Mouse (Mus musculus): Measurements from ENCODE around the gene 9130023H24Rik. TPM values are rescaled to one million over a fixed set of nuclear protein-coding genes. Genes with fewer than 3 reads are reported as not detected.

The 9130023H24Rik gene
- total and polyA plus RNA-seq, 3 experiments, result 1.4 to 8.7 (median 5.1) TPM

DNA sequence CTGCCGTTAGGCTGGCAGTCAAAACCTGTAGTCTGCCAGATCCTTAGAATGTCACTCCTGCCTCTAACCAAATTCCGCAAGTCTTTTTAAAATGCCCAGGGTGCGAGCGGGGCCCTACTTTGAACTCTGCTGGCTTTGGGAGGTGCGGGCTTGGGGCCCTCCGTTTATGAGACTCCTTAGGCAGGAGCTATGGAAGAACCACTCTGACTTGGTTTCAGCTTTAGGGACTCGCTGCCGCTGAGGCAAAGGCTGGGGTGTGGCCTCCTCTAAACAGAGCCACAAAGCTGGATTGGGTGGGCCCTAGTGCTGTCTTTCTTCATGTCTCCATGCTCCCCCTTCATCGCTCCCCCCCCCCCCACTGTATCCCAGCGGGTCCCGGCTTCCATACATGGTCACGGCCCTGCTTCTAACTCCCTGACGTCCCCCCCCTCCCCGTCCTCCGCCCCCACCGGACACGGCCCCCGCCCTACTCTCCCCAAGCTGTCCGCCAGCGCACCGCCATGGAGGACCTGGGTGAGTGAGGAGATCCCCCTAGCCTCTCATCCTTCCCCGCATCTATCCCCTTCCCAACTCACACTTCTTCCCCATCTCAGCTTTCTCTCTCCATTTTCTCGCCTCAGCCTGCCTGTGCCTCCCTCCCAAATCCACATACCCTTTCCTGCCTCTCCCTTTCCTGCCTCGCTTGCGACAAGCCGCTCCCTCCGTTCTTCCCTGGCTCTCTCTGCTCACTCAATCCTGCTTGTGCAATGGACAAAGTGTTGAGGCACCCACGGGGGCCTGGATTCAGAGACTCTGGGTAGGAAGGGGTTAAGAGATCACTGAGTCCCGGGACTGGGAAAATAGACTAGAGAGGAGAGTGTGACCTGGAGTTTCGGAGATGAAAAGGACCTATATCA, 8.9 kb upstream of the 9130023H24Rik start, which contains the start of gene Tgfb1i1:
Tgfb1i1 (plus strand) TSS at position 317 of the 896 bp plus-strand sequence.
- peak; percentile 58 for DNase-seq

DNA sequence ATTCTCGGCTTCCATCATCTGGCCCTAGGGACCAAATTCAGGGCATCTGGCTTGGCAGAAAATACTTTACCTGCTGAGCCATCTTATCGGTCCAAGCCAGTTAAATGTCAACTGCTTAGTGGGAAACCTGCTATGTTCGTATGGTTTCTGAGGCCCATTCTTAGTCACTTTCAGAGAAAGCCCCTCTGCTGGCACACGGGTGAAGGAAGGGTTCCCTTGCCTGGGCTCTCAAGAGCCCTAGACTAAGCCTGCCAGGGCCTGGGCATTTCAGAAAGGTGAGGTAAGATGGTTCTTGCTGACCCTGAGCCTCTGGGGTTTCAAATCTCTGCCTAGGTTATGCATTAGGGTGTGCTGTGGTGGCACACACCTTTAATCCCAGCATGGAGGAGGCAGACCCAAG, 7.7 kb upstream of the 9130023H24Rik start:
- no peak for DNase-seq

DNA sequence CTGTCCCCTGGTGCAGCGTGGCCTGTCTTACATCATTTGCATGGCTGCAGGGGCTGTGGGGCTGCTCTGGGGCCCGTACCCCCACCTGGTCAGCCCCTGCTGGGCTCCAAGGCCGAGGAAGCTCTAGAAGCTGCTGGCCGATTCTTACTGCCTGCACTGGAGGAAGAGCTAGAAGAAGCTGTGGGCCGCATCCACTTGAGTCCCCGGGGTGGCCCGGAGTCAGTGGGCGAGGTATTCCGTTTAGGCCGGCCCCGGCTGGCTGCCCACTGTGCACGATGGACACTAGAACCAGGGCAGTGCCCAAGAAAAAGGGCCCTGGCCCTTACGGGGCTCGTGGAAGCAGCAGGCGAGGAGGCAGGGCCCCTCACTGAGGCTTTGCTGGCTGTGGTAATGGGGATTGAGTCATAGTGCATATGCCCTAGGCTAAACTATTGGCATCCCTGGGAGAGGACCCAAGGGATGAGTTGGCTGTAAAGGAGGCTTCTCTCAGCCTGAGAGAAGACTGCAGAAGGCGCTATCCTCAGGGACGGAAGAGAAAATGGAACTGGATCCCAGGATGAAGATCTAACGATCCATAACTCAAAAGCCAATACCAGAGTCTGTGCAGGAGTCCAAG, 6.7 kb upstream of the 9130023H24Rik start:
- DNase-seq, result no peak

DNA sequence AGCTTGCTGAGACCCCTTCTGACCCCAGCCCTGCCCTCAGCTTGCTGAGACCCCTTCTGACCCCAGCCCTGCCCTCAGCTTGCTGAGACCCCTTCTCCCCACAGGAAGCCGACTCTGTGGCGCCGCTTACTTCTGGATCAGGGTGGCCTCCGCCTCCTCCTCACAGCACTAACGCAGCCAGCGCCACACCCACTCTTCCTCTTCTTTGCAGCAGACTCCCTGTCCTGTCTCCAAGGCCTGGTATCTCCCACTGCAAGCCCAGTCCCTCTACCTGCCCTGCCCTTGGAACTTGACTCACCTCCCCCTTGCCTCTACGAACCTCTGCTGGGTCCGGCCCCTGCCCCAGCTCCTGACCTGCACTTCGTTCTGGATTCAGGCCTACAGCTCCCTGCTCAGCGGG, 6.1 kb upstream of the 9130023H24Rik start:
- DNase-seq, result no peak

DNA sequence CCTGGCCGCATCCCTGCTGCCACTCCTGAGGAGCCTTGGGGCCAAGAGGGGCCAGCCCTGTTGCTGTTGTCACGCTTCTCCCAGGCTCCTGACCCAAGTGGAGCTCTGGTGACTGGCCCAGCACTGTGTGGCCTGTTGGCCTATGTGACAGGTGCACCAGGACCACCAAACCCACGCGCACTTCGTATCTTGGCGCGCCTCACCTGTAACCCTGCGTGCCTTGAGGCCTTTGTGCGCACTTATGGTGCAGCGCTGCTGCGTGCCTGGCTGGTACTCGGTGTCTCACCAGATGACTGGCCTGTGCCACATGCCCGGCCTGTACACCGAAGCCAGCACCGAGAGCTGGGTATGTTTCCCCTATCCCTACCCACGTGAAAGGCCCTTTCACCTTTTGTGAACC, 4.5 kb upstream of the 9130023H24Rik start:
- DNase-seq, result no peak

DNA sequence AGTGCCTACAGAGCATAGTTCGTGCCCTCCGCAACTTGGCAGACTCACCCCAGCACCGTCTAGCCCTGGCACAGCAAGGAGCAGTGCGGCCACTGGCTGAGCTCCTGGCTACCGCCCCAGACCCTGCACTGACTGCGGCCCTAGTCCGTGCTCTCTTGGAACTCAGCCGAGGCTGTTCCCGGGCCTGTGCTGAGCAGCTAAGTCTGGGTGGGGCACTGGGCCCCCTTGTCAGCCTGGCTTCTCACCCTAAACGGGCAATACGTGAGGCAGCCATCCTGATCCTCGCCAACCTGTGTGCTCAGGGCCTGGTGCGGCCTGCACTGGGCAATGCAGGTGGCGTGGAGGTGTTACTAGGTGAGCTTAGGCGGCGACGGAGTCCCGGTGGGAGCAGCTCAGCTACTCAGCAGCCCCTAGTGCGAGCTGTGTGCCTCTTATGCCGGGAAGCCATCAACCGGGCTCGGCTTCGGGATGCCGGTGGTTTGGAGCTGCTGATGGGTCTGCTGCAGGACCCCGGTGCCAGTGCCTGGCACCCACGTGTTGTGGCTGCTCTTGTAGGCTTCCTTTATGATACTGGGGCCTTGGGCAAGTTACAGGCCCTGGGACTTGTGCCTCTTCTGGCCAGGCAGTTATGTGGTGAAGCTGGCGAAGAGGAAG, 2.4 kb upstream of the 9130023H24Rik start:
- no peak for DNase-seq

DNA sequence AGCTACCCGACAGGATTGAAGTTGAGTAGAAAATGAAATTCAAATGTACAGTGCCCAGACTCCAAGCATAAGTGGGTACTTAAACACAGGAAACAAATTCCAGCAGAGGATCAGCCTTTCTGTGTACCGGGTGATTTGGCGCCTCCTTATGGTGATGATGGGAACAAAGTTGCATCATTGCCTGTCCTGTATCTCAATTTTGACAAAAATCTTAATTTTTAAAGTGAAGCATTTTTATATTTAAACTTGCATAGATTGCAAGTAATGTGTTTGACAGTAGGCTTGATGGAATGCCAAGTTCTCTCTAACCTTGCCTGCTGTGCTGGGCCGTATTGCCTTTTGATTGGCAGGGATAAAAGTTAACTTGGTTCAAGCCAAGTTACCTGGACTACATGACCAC, 1.2 kb upstream of the 9130023H24Rik start:
- no peak for DNase-seq

DNA sequence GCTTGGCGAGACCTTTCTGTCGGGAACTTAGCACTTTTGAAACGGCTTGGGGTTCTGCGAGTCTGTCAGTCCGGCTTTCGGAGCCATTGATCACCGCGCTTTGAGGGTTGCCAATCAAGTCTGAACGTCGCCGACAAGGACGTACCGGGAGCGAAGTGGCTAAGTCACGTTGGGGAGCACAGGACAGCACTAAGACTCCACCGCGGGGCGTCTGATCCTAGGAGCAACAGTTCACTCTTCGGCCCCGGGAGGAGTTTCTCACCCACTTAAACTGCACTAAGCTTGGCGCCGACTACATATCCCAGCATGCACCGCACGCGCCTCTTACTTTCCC, 271 bp downstream of the 9130023H24Rik start:
- no peak for DNase-seq

DNA sequence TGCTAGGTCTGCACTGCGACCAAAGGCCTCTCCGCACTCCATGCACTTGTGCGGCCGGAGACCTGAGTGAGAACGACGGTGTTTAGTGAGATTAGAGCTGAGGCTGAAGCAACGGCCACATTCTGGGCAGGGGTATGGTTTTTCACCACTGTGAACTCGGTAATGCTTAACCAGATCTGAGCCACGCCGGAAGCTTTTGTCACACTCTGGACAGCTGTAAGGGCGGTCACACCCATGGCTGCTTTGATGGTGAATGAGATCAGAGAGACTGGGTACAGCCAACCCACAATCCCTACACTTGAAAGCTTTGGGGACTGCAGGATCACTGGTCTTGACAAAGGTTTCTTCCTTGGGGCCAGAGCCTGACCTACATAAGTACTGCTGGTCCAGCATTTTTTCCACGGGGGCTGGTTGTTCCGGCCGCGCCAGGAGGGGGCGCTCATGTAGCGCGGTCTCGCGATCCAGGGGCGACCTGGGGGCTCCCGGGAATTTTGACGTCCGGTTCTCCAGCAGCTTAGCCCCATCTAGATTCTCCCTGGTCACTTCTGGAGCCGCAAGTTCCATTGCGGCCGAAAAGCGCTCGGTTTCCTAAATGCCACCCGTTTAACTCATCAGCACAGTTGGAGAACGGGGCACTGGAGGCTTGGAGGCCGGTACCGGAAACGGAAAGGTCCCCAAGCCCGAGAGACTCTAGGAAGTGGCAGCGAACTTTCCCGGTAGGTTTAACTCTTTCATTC, 807 bp downstream of the 9130023H24Rik start, which contains the start of gene Armc5:
Armc5 (plus strand) TSS at position 487 of the 737 bp plus-strand sequence.
- DNase-seq, result peak; percentile 90

DNA sequence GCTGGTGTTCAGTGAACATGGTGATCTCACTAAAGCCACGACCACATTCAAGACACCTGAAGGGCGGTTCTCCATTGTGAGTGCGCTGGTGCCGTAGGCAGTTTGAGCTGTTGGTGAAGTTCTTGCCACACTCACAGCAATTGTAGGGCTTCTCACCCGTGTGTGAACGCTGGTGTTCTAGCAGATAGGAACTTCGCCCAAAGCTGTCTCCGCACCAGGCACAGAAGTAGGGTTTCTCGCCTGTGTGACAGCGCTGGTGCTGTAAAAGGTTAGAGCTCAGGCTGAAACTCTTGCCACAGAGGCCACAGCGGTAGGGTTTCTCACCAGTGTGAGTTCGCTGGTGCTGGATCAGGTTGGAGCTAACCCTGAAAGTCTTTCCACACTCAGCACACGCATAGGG, 1.4 kb downstream of the 9130023H24Rik start:
- DNase-seq, result no peak

DNA sequence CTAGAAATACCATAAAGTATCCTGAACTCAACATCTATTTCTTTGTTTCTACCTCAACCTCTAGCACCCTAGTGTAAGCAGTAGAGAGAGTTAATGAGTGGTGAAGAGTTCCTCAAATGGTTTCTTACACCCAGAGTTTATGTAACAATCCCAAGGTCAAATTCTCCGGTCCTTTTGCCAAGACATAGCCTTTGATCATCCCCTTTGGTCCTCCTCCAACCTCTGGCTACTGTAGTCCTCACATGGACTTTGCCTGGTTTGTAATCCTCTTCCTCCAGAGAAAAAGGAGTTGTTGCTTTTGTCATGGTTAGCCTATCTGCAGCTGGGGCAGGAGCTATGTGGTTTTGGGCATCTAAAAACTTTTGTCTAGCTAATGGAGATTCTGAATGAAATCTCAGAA, 2.4 kb downstream of the 9130023H24Rik start:
- peak; percentile 40 for DNase-seq

DNA sequence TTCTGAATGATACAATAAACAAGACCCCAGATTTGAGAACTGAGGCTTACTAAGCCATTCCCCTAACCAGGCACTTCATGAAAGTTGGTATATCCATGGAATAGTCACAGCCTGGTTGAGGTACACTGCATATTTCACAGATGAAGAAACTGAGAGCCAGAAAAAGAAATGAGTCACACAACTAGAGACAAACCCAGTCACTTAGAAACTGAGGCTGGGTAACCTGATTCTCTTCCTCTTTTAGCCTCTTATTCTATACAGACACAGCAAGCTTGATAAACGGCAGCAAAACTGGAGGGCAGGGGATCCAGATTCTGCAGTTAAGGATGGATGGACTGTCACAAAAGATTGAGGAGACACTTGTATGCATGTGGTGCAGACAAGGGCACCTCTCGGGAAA, 3.0 kb downstream of the 9130023H24Rik start:
- no peak for DNase-seq

DNA sequence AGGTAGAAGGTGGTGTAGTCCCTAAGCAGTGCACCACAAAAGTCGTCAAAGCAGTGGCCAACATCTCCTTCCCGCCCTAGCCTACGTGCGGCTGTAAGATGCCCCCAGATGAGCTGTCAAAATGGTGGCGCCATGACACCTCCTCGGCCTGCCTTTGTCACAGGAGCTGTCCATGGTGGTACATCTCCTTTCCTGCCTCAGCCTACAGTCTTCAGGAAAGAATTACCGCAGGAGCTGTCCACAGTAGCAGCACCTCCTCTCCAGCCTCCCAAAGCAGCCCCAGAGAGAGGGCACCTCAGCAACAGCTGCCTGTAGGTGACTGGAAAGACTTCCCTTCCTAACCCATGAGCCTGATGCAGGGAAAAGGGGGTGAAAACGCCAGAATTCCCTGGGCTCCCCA, 6.1 kb downstream of the 9130023H24Rik start:
- no peak for DNase-seq

DNA sequence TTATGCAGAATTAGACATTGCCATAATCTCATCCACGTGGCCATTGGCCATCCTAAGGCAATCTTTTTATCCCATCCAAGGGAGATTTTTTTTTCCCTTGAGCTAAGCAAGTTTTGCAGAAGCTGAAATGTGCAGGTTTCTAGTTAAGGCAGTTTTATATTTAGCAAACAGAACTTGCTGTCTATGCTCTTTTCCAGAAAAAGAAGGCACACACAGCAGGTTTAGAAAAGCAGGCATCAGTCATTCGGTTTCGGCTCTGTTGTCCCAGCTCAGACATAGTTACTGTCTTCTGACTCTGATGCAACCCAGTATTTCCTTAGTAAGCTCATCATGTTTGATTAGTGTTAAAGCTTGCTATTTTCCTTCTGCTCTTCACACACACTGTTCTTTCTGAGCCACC, 16.9 kb downstream of the 9130023H24Rik start:
- no peak for DNase-seq

DNA sequence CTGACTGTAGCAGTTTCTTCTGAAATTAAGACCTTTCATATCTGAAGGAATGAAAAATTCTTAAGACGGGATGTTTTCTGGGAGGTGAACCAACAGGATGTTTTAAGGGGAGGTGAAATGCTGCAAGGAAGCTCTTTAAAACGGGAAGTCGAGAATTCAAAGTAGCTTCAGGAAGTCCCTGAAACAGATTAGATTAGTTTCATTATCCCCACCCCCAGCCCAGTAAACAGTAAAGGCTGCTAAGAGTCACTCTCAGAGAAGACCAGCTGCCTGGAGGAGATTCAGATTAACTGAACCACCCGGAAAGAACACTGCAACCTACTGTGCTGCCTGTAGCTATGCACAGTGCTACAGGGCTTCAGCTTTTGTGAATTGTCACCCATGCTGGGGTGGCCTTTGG, 17.9 kb downstream of the 9130023H24Rik start:
- no peak for DNase-seq

DNA sequence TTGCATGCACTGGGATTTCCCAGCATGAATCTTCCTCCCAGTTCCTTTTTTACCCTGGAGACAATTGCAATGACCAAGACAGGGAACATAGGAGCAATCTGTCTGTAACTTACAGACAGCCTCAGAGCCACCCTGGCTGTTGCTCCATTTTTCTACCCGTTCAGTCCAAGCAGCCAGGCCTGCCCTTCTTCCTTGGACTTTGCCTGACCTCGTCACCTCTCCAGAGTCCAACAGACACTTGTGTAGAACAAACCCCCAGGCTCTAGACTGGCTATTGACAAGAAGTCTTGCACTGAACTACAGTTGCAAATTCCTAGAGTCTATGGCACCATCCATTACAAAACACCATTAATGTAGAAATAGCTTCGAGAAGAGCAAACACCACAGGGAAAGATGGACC, 28.0 kb downstream of the 9130023H24Rik start:
- no peak for DNase-seq

DNA sequence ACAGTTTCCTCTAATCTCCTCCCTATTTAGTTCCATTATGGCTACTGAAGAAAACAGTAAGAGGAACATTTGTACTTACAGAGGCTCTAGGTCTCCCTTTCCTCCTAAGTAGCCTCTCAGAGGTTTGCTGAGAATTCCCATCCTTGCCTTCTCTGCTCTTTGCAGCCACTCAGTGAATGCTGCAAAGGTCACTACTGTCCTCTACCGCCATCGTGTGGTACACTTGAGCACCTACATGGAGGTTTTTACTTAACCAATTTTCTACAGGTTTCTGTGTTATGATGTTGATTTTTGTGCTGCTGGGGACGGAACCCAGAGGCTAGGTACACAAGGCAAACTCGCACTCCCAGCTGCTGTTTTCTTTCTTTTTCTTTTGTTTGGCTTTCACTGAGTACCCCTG, 29.6 kb downstream of the 9130023H24Rik start:
- DNase-seq, result peak; percentile 46

DNA sequence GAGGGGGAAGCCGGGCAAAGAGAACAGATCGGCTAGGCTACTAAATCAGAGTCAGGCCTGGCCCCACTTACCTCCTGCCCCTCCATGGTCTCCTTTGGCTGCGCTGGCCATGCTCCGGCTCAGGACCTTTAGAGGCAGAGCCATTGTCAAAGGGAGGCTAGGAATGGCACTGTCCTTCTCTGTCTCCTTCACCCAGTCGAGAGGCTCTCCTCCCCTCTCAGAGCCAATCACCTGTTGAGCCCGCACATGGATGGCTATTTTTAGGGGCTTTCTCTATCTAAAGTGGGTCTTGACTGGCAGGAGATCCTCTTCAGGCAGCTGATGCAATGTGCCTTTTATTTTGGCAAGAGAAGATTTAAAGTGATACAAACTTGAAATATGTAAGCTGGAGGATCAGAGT, 31.7 kb downstream of the 9130023H24Rik start, which contains the start of gene Cox6a2:
Cox6a2 (minus strand) TSS at position 236 of the 400 bp plus-strand sequence.
- no peak for DNase-seq

DNA sequence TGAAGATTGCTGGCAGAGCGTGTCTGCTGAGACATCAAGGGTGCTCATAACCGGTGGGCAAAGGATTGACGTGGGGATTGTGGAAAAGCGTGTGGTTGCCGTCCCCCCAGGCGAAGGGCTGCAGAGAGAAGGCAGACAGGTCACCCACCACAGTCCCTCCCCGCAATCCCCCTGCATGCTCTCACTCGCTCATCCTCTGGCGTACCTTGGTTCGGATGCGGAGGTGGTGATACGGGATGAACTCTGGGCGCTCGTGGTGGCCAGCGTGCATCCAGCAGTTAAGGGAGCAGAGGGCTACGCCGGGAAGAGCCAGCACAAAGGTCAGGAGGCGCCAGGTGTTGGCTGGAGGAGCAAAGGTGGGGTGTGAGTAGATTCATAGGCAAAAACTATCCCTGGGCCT, 32.1 kb downstream of the 9130023H24Rik start:
- no peak for DNase-seq

DNA sequence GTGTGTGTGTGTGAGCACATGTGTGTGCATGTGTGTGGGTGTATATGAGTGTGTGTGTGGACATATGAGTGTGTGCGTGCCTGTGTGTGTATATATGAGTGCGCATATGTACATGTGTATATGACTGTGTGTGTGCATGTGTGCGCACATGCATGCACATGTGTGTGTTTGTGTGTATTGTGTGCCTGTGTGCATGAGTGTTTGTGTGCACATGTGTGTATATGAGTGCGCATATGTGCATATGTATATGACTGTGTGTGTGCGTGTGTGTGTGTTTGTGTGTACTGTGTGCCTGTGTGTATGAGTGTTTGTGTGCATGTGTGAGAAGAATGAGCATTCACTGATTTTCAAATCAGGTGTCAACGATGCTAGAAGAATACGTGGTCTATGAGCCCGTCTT, 33.7 kb downstream of the 9130023H24Rik start:
- no peak for DNase-seq

DNA sequence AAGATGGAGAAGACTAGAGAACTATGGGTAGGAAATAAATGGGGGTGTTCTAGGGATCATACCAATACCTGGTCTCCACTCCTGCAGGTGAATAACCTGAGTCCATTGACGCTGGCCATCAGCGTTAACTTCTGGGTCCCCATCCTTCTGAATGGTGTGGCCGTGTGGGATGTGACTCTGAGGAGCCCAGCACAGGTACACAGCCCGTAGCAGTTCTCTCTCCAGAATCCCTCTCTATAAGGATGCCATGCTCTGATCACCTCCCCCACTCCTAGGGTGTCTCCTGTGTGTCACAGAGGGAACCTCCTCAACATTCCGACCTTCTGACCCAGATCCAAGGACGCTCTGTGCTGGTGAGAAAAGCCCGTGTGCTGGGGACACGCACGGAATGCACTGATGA, 34.8 kb downstream of the 9130023H24Rik start:
- DNase-seq, result no peak

DNA sequence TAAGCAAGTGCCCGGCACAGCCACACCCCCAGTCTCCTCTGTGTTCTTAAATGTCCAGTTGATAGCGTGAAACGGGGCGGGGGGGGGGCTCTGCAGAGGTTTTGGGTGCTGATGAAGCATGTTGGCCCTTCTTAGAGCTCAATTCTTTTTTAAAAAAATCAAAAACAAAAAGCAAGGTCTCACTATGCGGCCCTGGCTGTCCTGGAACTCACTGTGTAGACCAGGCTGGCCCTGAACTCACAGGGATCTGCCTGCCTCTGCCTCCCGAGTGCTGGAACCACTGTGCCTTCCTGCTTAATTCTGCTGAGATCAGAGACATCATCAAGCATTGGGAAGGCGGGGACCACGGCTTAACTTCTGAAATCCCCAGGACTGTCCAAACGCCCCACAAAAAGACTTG, 36.2 kb downstream of the 9130023H24Rik start:
- DNase-seq, result no peak
